10 mouse cellular contexts compared by ENCODE assay signal in genomic region chr7:135212505-135212904, GRCm38 (mm10). TPM values are rescaled to one million over a fixed set of nuclear protein-coding genes. Genes with fewer than 3 reads are reported as not detected.
DNase-seq lines count a peak whose midpoint lies in the region; ATAC-seq and TF ChIP-seq lines count a peak whose summit lies in the region.
"Had no signal": no experiment of that assay in that cellular context is flagged by ENCODE, and none has a peak within 500 bp of the region (broad histone marks: within the 10 kb centered on the region; RNA-seq: fewer than 3 reads in every experiment).

No protein-coding gene starts in this region.

- no peak overlapping the region for H3K4me2 ChIP-seq in kidney, postnatal 0 days (ENCODE audit: low read length)
- no peak overlapping the region for H3K4me2 ChIP-seq in stomach, embryonic 16.5 days (ENCODE audit: low read depth, low read length)

- no peak overlapping the region for H3K9ac ChIP-seq in kidney, postnatal 0 days (ENCODE audit: low read depth, low read length)
- no peak overlapping the region for H3K9ac ChIP-seq in stomach, embryonic 16.5 days (ENCODE audit: low read length)

- H3K4me3 ChIP-seq in kidney, postnatal 0 days (replicated peaks; ENCODE audit: low read depth, low read length): no peak overlapping the region
- H3K4me3 ChIP-seq in stomach, embryonic 16.5 days (replicated peaks; ENCODE audit: low read length): no peak overlapping the region
- H3K4me3 ChIP-seq in layer of hippocampus, adult 2 months: no peak overlapping the region

- H3K27ac ChIP-seq in kidney, postnatal 0 days: no peak overlapping the region
- no peak overlapping the region for H3K27ac ChIP-seq in stomach, embryonic 16.5 days (ENCODE audit: low read length)
- no peak overlapping the region for H3K27ac ChIP-seq in layer of hippocampus, adult 2 months

- H3K27me3 ChIP-seq in kidney, postnatal 0 days (ENCODE audit: insufficient read depth, low read length): no peaks in the 10 kb centered on the region
- no peaks in the 10 kb centered on the region for H3K27me3 ChIP-seq in stomach, embryonic 16.5 days (ENCODE audit: control insufficient read depth, insufficient read depth, low read length)

- WGBS in kidney, postnatal 0 days: 13% methylated on average over 2 of the region's 2 CpGs
- WGBS in stomach, embryonic 16.5 days: 26% methylated on average over 2 of the region's 2 CpGs

- H3K36me3 ChIP-seq in kidney, postnatal 0 days (ENCODE audit: insufficient read depth, low read length): no peaks in the 10 kb centered on the region
- no peaks in the 10 kb centered on the region for H3K36me3 ChIP-seq in stomach, embryonic 16.5 days (ENCODE audit: control insufficient read depth, insufficient read depth, low read length)

- no peaks in the 10 kb centered on the region for H3K9me3 ChIP-seq in kidney, postnatal 0 days (replicated peaks; ENCODE audit: low read length)
- H3K9me3 ChIP-seq in stomach, embryonic 16.5 days (replicated peaks; ENCODE audit: control insufficient read depth, low read length): no peaks in the 10 kb centered on the region

- no peak for TF ChIP-seq CTCF in kidney, postnatal 0 days (IDR thresholded peaks at IDR 0.05; ENCODE audit: low read depth)
- no peak for TF ChIP-seq CTCF in layer of hippocampus, adult 2 months (conservative IDR thresholded peaks at IDR 0.05)

- peak; percentile 52 to 58 for DNase-seq in heart, adult 18-20 months
- no peak for DNase-seq in heart, adult 11 months
- peak; percentile 4 to 34 for DNase-seq in heart, adult 9 months (ENCODE audit: low spot score in 2 of 2)
- peak; percentile 86 for DNase-seq in kidney, postnatal 0 days (ENCODE audit: low spot score)
- DNase-seq in retina, embryonic 14.5 days (ENCODE audit: low spot score): no peak
- no peak for DNase-seq in spleen, postnatal 4 days (ENCODE audit: low spot score in 2 of 2)
- no peak for DNase-seq in layer of hippocampus, adult 2 months (ENCODE audit: low spot score in 2 of 2)
- DNase-seq: thymus, postnatal 4 days had no signal

- no peaks in the 10 kb centered on the region for H3K4me1 ChIP-seq in kidney, postnatal 0 days (replicated peaks; ENCODE audit: insufficient read depth, low read length)
- no peaks in the 10 kb centered on the region for H3K4me1 ChIP-seq in stomach, embryonic 16.5 days (ENCODE audit: control insufficient read depth, insufficient read depth, low read length)

- ATAC-seq in kidney, postnatal 0 days (replicated peaks; ENCODE audit: low FRiP score, low read depth): no peak; the same call in 1 of the 2 replicates
- ATAC-seq in stomach, embryonic 16.5 days (ENCODE audit: insufficient read depth, low FRiP score): peak; percentile 62

RNA-seq across cellular contexts. Expression of gene Nps, which starts 46.0 kb away (rescaled TPM):
- not detected for total RNA-seq in heart, adult 18-20 months (2021)
- 0.18 TPM in 1 of 2 replicates, not detected in the other for polyA plus RNA-seq in kidney, postnatal 0 days (2015; fragmentation: Nextera tagmentation; extraction: Ambion mirVana)
- not detected in 2 replicates for polyA plus RNA-seq in stomach, embryonic 16.5 days (2015; fragmentation: Nextera tagmentation; extraction: Ambion mirVana)
- not detected for total RNA-seq in layer of hippocampus, adult 2 months (2021)
- polyA plus RNA-seq: limb, embryonic 11.5 days had no signal

Comparison
In these comparisons a context has a peak if more than half of its experiments do, and no peak if none do; other contexts are left out.
1. DNase-seq: peak in heart, adult 18-20 months (2 of 2), heart, adult 9 months (2 of 2) and kidney, postnatal 0 days (single experiment); none in heart, adult 11 months (single experiment), retina, embryonic 14.5 days (single experiment), spleen, postnatal 4 days (0 of 2) and layer of hippocampus, adult 2 months (0 of 2).